ENCODE assay signal across 22 mouse cellular contexts in the genomic region with DNA sequence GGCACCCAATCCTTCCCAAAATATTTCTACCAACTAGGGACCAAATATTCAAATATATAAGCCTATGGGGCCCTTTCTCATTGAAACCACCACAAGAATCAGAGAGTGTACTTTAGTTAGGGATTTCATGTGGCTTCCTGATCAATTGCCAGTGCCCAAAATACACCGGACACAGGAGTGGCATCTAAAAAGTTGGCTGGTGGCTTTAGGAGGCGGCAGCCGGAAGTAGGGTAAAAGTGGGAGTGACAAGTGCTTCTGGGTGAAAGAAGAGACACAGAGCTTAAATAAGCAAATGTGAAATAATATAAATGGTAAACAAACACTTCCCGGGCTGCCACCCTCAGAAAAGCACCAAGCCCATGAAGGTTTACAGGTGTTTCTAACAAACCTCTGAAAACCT. TPM values are rescaled to one million over a fixed set of nuclear protein-coding genes. Genes with fewer than 3 reads are reported as not detected.
A peak's percentile ranks its signal among the peaks of the same experiment; 100 is the strongest.
DNase-seq lines count a peak whose midpoint lies in the region; ATAC-seq and TF ChIP-seq lines count a peak whose summit lies in the region.
"Had no signal": no experiment of that assay in that cellular context is flagged by ENCODE, and none has a peak within 500 bp of the region (broad histone marks: within the 10 kb centered on the region; RNA-seq: fewer than 3 reads in every experiment).

No protein-coding gene starts in this region.

- 86% methylated on average over 4 of the region's 4 CpGs for WGBS in heart, embryonic 12.5 days
- whole genome bisulfite sequencing in heart, embryonic 10.5 days, result 78% methylated on average over 4 of the region's 4 CpGs

- no peaks in the 10 kb centered on the region for H3K27me3 ChIP-seq in heart, embryonic 12.5 days (replicated peaks)
- no peaks in the 10 kb centered on the region for H3K27me3 ChIP-seq in heart, embryonic 10.5 days (ENCODE audit: insufficient read depth, poor library complexity, severe bottlenecking)
- H3K27me3 ChIP-seq: forebrain, embryonic 13.5 days; hindbrain, embryonic 13.5 days; intestine, embryonic 15.5 days had no signal

- H3K27ac ChIP-seq in gastrocnemius, adult 2 months, result peak overlapping the region; percentile 86
- H3K27ac ChIP-seq in heart, embryonic 12.5 days (ENCODE audit: poor library complexity, severe bottlenecking), result peak overlapping the region; percentile 65; the same call in 1 of the 2 replicates
- H3K27ac ChIP-seq in heart, embryonic 10.5 days, result no peak overlapping the region
- H3K27ac ChIP-seq: forebrain, embryonic 10.5 days; forebrain, embryonic 13.5 days; hindbrain, embryonic 13.5 days; intestine, embryonic 15.5 days had no signal

- no peak for DNase-seq in gastrocnemius, adult 2 months
- DNase-seq in gastrocnemius, postnatal 36 days, result no peak
- no peak for DNase-seq in heart, embryonic 10.5 days (ENCODE audit: low spot score)
- DNase-seq in heart, postnatal 4 days, result peak; percentile 7
- DNase-seq in heart, adult 9 months (ENCODE audit: low spot score in 2 of 2), result no peak
- DNase-seq: adrenal gland, postnatal 10 days; adrenal gland, postnatal 36 days; cerebellum, adult 18-20 months; cerebellum, adult 9-10 months; cerebellum, postnatal 14 days; gastrocnemius, postnatal 14 days; kidney, adult 11 months; kidney, adult 8-10 months had no signal

- no peaks in the 10 kb centered on the region for H3K9me3 ChIP-seq in heart, embryonic 12.5 days (replicated peaks)
- no peaks in the 10 kb centered on the region for H3K9me3 ChIP-seq in heart, embryonic 10.5 days
- H3K9me3 ChIP-seq: forebrain, embryonic 10.5 days; forebrain, embryonic 13.5 days; hindbrain, embryonic 10.5 days; hindbrain, embryonic 13.5 days; intestine, embryonic 15.5 days had no signal

- H3K4me1 ChIP-seq in heart, embryonic 12.5 days (replicated peaks), result peaks cover 87% of the 10 kb centered on the region
- H3K4me1 ChIP-seq in heart, embryonic 10.5 days, result peaks cover 88% of the 10 kb centered on the region

- no peak overlapping the region for H3K4me3 ChIP-seq in gastrocnemius, adult 2 months
- H3K4me3 ChIP-seq in heart, embryonic 12.5 days, result no peak overlapping the region
- no peak overlapping the region for H3K4me3 ChIP-seq in heart, embryonic 10.5 days
- H3K4me3 ChIP-seq: forebrain, embryonic 10.5 days; forebrain, embryonic 13.5 days; hindbrain, embryonic 10.5 days; hindbrain, embryonic 13.5 days; intestine, embryonic 15.5 days had no signal

- no peak for TF ChIP-seq CTCF in gastrocnemius, adult 2 months (IDR thresholded peaks at IDR 0.05)

- H3K4me2 ChIP-seq in heart, embryonic 12.5 days, result no peak overlapping the region
- H3K4me2 ChIP-seq: forebrain, embryonic 13.5 days; hindbrain, embryonic 13.5 days; intestine, embryonic 15.5 days had no signal

- no peaks in the 10 kb centered on the region for H3K36me3 ChIP-seq in heart, embryonic 12.5 days
- H3K36me3 ChIP-seq in heart, embryonic 10.5 days, result no peaks in the 10 kb centered on the region
- H3K36me3 ChIP-seq: forebrain, embryonic 10.5 days; hindbrain, embryonic 13.5 days; intestine, embryonic 15.5 days had no signal

- intact Hi-C loops in gastrocnemius, adult 2 months (cut with DNase I), result no loop called here
- intact Hi-C loops in gastrocnemius, postnatal 36 days (cut with DNase I), result no loop called here

- ATAC-seq in heart, embryonic 12.5 days (ENCODE audit: insufficient number of reproducible peaks, low FRiP score), result no peak
- ATAC-seq: activated CD4-positive, CD25-positive, alpha-beta regulatory T cell, adult 4 months; forebrain, embryonic 13.5 days; forebrain, embryonic 16.5 days; hindbrain, embryonic 16.5 days; intestine, embryonic 15.5 days had no signal

- H3K9ac ChIP-seq in heart, embryonic 12.5 days, result no peak overlapping the region
- H3K9ac ChIP-seq: forebrain, embryonic 13.5 days; hindbrain, embryonic 13.5 days; intestine, embryonic 15.5 days had no signal

RNA-seq across cellular contexts. Expression of a gene that starts 53.5 kb away (rescaled TPM):
- total RNA-seq in gastrocnemius, adult 2 months (2021), result 10 to 100 TPM; 18.1 to 28.4 TPM
- 10 to 100 TPM; 18.0 to 19.3 TPM for total RNA-seq in gastrocnemius, postnatal 36 days (2021)
- polyA plus RNA-seq in heart, embryonic 12.5 days (2016; fragmentation: Nextera tagmentation; extraction: Ambion mirVana), result 7.5 and 7.8 TPM in 2 replicates
- 4.8 and 6.1 TPM in 2 replicates for polyA plus RNA-seq in heart, embryonic 10.5 days (2016; fragmentation: Nextera tagmentation; extraction: Ambion mirVana)
- total RNA-seq in heart, postnatal 4 days (2021), result 10 to 100 TPM; 45.9 to 52.2 TPM
